Mouse (Mus musculus) right cerebral cortex, adult 18-20 months (tissue): ENCODE data around the gene Dgcr8.
A peak's percentile ranks its signal among the peaks of the same experiment; 100 is the strongest.

Experiments
- DNase-seq: peaks from one replicate; pipeline ENCODE4 v3.0.0; 2022; ENCODE audit warnings: mixed read lengths

Dgcr8 gene

DNA sequence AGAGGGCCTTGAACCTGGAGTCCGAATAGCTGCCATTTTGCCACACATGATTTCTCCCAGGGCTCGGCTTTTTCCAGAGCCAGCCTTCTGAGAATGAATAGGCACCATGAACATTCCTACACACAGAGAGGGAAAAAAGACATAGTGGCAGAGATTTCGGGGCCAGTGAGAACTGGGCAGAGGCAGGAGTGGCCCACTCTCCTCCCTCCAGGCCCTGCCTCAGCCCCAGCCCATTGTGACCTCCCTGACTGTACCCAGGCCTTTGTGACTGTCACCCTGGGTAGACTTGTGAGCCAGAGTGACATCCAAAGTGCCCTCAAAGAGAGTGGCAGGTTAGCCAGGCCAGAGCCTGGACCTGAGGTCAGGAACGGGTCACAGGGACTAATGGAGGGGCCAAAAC, 71.5 kb downstream of the Dgcr8 start, which contains the start of gene Ccdc188:
Ccdc188 (plus strand) TSS at position 301 of the 400 bp plus-strand sequence.
- DNase-seq, result no peak

DNA sequence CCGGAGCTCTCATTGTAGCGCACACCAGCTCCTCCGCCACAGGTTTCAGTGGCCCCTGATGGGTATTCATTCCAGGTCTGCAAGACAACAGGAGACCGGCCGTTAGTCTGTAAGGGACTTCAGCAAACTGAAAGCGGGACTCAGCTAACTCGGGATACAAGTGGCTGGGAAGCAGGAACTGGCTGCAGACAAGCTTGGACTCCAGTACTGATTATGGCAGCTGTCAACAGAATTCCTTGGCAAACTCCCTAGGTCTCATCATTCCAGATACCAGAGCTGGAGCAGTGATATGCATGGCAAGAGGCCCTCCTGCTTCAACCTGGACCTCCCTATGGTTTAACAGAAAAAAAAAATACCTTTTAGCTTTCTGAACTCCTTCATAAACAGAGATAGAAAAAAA, 74.2 kb downstream of the Dgcr8 start:
- no peak for DNase-seq

DNA sequence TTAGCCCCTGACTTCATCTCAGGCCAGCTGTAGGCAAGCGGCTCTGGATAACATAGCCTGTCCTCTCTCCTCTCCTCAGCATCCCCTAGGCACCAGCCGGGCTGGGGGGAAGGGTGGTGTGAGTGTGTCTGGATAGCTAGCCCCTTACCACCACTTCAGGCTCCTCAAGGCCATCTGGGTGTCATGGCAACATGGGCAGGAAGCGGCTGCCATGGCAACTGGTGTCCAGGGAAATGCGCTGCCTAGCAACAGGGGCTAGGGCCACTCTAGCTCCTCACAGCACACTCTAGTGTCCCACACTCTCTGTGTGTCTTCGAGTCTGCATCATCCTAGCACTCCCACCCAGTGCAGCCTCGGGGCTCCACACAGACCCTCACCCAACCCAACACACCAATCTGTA, 75.4 kb downstream of the Dgcr8 start:
- DNase-seq, result peak; percentile 68

DNA sequence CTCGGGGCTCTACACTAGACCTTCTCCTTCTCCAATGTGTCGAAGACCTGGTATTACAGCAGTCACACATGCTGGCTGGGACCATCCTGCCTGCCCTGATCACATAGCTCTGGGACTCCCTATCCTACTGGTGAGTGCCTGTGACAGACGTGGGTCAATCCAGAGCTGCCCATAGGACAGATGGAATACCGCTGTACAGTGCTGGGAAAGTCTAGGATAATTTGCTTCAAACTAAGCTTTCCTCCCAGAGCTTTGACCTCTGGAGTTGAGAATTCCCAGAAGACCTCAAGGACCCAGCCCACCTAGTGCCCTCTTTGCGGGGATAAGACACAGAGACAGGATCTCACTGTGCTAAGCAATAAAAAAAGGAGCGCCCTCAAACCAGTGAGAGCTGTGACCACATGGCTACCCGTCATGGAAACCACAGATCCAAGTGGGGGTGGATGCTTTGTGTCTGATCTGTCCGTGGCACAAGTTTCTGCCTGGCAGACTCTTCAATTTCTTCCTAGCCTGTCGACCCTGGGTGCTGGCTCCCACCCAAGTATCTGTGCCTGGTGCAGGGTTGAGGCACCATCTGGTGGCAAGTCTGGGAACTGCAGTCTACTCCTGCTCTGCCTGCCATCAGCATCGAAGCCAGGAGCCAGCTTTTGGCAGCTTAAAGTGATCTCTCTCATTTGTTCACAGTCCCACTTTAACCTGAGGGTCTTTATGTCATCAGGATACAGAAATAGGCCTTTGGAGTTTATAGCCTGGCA, 77.5 kb downstream of the Dgcr8 start:
- peak; percentile 88 for DNase-seq

GRCm38 (mm10) chr16:18210701-18211416, 78.2 kb downstream of the Dgcr8 start:
- peak; percentile 77 for DNase-seq
